Mouse (Mus musculus) heart, postnatal 4 days (tissue): ENCODE data around the gene Ids. TPM values are rescaled to one million over a fixed set of nuclear protein-coding genes. Genes with fewer than 3 reads are reported as not detected.
"Not testable (repeated sequence)": the region's sequence is repeated elsewhere in the genome, so short reads cannot be mapped to it uniquely, and the experiment has no call there.

Experiments
- DNase-seq: peaks from one replicate; pipeline ENCODE4 v3.0.0; 2021
- total RNA-seq, 2 experiments: library from RNA; stranded (reverse); gene quantifications; 2 replicates each; pipeline ENCODE4 v1.2.3; 2021

The Ids gene
- total RNA-seq, result 10 to 100 TPM; 14.8 to 16.3 TPM

DNA sequence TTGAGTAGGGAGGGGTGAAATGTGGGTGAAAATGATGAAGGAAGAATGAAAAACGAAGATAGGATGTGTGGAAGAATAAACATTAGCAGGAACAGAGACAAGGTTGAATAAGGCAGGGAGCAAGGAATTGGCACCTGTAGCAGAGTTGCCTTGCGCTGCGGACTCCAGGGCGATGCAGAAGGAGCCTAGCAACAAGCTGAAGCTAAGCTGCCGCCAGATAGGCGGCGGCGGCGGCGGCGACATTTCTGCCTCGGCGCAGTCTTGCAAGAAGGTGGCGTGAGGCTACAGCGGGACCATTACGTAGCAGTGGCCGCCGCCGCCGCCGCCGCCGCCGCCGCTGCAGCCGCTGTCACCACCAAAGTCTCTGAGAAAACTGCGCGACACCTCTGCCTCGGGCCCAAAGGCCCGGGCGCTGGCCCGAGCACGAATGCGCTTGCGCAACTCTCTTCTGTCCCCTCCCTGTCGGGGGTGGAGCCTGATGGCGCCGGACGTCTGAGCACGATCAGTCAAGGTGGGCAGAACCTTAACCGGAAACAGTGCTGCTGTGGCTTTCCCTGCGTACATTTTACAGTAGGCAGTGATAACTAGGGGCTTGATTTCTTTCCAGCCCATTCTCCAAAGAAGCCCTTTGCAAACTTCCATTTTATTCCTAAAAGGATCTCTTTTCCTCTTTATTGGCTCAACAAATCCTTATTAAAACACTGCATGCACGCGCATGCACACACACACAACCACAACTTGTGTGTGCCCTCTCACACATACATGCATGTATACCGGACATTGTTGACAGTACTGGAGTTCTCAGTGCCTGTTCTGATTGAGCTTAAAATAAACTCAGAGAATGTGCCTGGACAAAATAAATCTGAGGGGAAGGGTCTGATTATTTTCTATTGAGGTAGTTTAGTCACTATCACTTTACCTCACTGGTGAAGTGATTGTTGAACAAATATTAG lies at the start of gene Ids:
TSS of gene Ids (minus strand) at position 424 of the 953 bp plus-strand sequence.
- DNase-seq, result peak; percentile 88

- not testable (repeated sequence) for DNase-seq
Measured at GRCm38 (mm10) chrX:70392636-70393035, 27.8 kb upstream of the Ids start.

DNA sequence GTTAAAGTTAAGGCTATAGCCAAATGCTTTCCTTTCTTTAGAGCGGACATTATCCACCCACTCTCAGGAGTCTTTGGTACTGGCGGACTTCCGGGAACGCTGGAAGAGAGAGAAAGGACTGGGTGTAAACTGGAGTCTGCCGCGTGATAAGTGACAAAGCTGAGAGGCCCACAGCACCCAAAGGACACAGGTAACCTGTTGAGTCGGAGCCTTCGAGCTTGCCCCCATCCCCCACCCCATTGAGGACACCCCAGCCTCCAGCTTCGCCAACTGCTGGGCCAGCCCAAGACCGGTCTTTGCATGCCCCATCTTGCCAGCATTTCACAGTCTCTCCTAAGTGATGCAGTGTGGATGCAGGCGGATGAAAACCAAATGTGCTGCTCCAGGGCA lies 21.1 kb upstream of the Ids start:
- DNase-seq, result no peak

DNA sequence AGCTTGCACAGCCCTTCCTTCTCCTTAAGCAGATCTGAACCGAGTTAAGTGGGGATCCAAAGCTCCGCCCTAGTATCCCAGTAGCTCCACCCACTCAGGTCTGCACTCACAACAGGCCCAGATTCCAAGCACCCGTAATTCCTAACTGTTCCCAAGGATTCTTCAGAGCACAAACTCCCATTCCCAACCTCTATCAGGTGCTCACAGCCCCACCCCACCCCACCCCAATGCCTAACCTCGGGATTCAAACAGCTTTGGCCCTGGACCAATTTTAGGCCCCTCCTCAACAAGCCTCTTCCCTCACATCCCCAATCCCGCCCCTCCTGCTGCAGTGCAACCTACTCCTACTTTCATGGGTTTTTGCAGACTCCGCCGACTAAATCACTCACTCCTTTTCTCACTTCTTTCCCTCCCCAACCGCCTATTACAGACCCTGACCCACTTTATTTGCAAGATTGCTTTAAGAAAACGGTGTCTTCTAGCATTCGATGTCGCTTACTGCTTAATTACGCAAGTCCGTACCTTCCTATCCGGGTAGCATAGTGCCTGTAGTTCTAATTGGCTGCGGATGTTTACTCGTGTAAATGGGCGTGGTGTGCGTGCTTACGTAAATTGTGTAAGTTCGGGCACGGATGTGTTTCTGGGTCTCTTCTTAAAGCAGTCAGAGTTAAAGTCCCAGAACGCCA lies 20.5 kb upstream of the Ids start, which contains the start of gene 1110012L19Rik:
TSS of gene 1110012L19Rik (plus strand) at position 602 of the 686 bp plus-strand sequence.
- DNase-seq, result peak; percentile 63

DNA sequence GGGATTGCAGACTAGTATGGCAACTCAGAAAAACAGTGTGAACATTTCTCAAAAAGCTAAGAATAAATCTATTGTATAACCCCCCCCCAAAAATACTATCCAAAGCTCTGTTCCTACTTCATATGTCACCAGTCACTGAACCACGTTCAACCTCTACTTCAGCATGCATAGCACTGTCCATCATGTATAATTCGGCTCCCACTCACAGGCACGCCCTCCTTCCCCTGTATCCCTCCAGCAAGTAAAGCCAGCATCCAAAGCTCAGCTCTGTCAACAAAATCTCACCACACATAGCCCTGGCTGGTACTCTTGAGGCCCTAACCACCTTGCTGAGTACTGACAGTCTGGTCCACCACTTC lies 20.0 kb upstream of the Ids start:
- DNase-seq, result no peak

DNA sequence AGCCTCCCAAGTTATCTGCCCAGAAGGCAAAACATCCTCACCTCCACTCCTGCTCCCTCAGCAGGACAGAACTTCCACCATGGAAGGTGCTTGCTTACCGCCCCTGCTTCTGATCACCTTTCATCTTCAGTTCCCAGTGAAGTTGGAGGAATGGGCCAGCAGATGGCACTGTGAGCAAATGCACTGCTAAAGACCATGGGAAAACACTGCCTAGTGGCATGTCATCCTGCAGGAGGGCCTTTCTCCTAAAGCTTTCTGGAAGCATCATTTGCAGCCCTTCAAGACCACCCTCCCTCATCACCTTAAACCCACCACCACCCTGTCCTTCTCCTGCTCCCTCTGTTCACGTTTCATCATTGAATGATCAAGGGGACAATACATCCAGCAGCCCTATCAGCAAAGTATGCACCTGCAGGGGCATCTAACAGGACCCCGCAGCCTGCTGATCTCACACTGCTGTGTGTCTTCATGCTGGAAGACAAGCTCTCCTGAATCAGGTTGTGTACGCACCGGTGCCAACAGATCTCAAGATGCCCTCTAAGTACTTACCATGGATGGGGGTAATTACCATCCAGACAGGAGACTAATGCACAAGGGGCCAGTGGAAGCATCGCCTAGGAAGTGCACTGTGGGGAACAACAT lies 9.7 kb upstream of the Ids start:
- not testable (repeated sequence) for DNase-seq

- not testable (repeated sequence) for DNase-seq
Measured at GRCm38 (mm10) chrX:70369758-70370157, 4.9 kb upstream of the Ids start.

DNA sequence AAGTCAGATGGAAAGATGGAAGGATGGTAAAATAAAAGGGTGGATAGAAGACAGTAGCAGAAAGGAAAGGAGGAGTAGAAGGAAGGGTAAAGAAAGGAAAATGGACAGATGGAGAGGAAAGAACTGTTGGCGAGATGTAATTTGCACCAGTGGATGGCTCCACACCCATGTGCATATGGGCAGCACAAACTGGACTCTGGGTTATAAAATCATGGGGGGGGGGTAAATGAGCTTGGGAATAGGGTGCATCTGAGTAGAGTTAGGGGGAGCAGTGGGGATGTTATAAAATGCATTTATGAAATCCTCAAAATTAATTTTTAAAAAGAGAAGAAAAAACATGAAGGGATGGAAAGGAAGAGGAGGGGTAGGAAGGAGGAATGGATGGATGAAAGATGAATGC lies 682 bp downstream of the Ids start:
- no peak for DNase-seq

GRCm38 (mm10) chrX:70363446-70363845 lies 1.4 kb downstream of the Ids start:
- no peak for DNase-seq

DNA sequence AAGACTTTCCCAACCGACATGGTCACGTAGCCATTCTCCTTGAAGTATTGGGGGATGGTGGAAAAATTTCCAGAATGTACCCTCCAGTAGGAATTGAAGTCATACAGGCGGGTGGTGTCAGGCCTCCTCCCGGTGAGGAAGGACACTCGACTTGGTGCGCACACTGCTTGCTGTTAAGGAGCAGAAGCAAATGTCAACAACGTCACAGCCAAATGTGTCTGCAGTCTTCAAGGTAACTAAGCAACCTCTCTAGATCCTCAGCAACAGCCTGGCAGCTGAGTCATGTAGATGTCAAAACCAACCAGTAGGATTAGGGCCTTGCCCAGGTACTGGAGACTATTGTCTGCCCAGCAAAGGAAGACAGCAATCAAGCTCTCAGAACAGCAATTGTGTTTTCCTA lies 1.9 kb downstream of the Ids start:
- DNase-seq, result no peak

- DNase-seq, result peak; percentile 65
Measured at GRCm38 (mm10) chrX:70330202-70330843, 34.6 kb downstream of the Ids start.

DNA sequence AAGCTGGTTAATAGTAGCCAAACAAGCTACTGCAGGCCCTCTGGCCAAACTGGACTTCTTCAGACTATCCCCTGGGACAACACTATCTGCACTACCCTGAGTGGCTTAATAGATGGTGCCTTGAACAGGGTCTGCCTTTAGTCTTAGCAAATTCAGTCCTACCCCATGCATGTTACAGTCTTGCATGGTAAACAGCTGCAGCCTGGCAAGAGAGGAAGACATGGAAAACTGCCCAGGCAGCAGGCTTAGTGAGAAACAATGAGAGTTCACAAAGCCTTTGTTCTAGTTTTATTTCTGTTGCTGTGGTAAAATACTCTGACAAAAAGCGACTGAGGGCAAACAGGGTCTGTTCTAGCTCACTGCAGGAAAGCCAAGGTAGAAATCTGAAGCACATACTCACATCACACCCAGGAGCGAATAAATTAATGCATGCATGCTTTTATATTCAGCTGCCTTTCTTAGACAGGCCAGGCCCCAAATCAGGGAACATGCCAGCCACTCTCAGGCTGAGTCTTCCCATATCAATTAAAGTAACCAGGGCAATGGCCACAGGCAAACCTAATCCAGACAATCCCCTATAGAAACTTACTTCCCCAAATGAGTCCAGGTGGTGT lies 36.2 kb downstream of the Ids start:
- DNase-seq, result no peak

GRCm38 (mm10) chrX:70327656-70328055 lies 37.2 kb downstream of the Ids start:
- DNase-seq, result no peak

DNA sequence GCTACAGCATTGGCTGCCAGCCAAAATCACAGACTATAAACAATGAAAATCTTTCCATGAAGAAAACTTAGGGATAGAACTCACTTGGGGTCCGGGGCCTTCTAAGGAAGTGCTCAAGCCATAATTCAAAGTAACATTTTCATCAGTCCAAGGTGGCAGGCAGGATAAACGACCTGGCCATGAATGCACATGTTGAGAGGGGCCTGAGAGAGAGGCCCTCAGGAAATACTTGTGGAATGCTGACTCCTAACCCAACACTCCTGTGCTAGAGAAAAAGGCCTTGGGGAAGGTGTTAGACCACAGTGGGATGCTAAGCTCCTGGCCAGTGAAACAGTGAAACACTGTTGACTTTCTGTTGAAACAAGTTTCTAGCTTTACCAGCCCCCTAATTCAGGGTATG lies 45.6 kb downstream of the Ids start:
- no peak for DNase-seq

DNA sequence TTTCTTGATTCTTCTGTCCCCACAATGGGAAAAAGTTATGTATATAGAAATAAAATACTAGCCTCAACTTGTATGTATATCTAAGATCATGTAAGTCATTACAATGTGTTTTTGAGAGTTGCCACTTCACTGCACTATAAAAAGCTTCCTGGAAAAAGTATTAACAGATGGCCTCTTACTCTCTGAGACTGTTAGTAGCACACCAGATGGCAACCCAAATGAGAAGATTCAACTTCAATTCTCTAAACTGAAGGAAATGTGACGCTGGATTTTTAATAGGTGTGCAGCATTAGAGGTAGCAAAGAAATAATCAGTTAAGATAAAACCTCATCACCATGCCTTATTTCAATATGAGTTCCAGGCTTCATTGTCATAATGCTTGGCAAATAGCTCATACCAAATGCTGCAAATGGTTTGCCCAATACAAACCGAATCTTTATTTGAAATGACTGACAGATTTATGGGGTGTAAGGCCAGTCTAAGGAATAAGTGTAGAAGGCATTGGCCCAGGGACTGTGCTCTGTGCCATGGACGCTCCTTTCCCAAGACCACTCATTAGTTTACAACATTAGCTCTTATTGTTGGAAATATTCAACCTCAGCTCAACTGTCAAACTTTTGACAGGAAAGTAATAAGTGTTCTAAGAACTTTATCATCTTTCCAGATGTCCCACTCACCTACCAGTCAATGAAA lies 49.8 kb downstream of the Ids start:
- no peak for DNase-seq

Other genes starting within 250 kb of the Ids start
- 10 to 100 TPM; 11.1 to 13.2 TPM for gene 1110012L19Rik, start 20.8 kb upstream of the Ids start, total RNA-seq
- gene Tmem185a, start 112.1 kb upstream of the Ids start, total RNA-seq, result 10 to 100 TPM; 22.9 to 23.8 TPM